Mouse (Mus musculus): ENCODE results near the gene Ubox5.
"Not testable (repeated sequence)": the region's sequence is repeated elsewhere in the genome, so short reads cannot be mapped to it uniquely, and the experiment has no call there.

The Ubox5 gene

GRCm38 (mm10) chr2:130629839-130630203 lies at the start of gene Ubox5, which contains the start of gene Fastkd5:
Ubox5 (minus strand) TSS chr2:130630038.
Fastkd5 (minus strand) TSS chr2:130630027.
- DNase-seq, result peak; percentile 94

GRCm38 (mm10) chr2:130679154-130679553 lies 49.3 kb upstream of the Ubox5 start:
- DNase-seq, result no peak

GRCm38 (mm10) chr2:130677211-130677610 lies 47.4 kb upstream of the Ubox5 start:
- no peak for DNase-seq

GRCm38 (mm10) chr2:130667559-130667958 lies 37.7 kb upstream of the Ubox5 start, which contains the start of gene Itpa:
Itpa (plus strand) TSS chr2:130667610.
- DNase-seq, result peak; percentile 88

- peak; percentile 94 for DNase-seq
These were observed 34.4 kb upstream of the Ubox5 start, which contains the start of gene Ddrgk1 for GRCm38 (mm10) chr2:130664102-130664701. Ddrgk1 (minus strand) TSS chr2:130664659.

GRCm38 (mm10) chr2:130663342-130663741 lies 33.5 kb upstream of the Ubox5 start:
- DNase-seq, result no peak

GRCm38 (mm10) chr2:130658530-130658929 lies 28.7 kb upstream of the Ubox5 start:
- no peak for DNase-seq

GRCm38 (mm10) chr2:130657541-130657940 lies 27.7 kb upstream of the Ubox5 start:
- no peak for DNase-seq

- DNase-seq, result no peak
These were observed 26.7 kb upstream of the Ubox5 start for GRCm38 (mm10) chr2:130656536-130656935.

GRCm38 (mm10) chr2:130655660-130656339 lies 26.0 kb upstream of the Ubox5 start:
- no peak for DNase-seq

GRCm38 (mm10) chr2:130653760-130654159 lies 23.9 kb upstream of the Ubox5 start:
- DNase-seq, result no peak

- DNase-seq, result no peak
These were observed 23.5 kb upstream of the Ubox5 start for GRCm38 (mm10) chr2:130653303-130653702.

- not testable (repeated sequence) for DNase-seq
These were observed 19.2 kb upstream of the Ubox5 start for GRCm38 (mm10) chr2:130649028-130649427.

GRCm38 (mm10) chr2:130645198-130645597 lies 15.4 kb upstream of the Ubox5 start:
- no peak for DNase-seq

GRCm38 (mm10) chr2:130642684-130643369 lies 13.0 kb upstream of the Ubox5 start, which contains the start of gene Lzts3:
Lzts3 (minus strand) TSS chr2:130642803.
- peak; percentile 95 for DNase-seq

GRCm38 (mm10) chr2:130642197-130642660 lies 12.4 kb upstream of the Ubox5 start:
- DNase-seq, result no peak

- DNase-seq, result peak; percentile 71
These were observed 11.7 kb upstream of the Ubox5 start for GRCm38 (mm10) chr2:130641351-130642025.

- peak; percentile 56 for DNase-seq
These were observed 9.4 kb upstream of the Ubox5 start for GRCm38 (mm10) chr2:130639276-130639675.

- DNase-seq, result peak; percentile 98
These were observed 8.3 kb upstream of the Ubox5 start for GRCm38 (mm10) chr2:130638101-130638611.

GRCm38 (mm10) chr2:130635847-130636246 lies 6.0 kb upstream of the Ubox5 start:
- DNase-seq, result peak; percentile 11

- DNase-seq, result peak; percentile 19
These were observed 5.0 kb upstream of the Ubox5 start for GRCm38 (mm10) chr2:130634739-130635411.
